Mouse (Mus musculus) mouse trophoblast stem cell (cell line): ENCODE measurements around the gene Ube2ql1.

ENCODE experiments used
- in situ Hi-C, 2 experiments: fragments of 300-500 bp; cut with MseI, MboI; formaldehyde crosslinking; loops; 2 replicates in 1 of 2; 3 replicates in 1 of 2; pipeline ENCODE4 v1.15.1; 2025

Gene Ube2ql1

GRCm38 (mm10) chr13:69739759-69740135, at the start of gene Ube2ql1:
Gene Ube2ql1 (minus strand): TSS chr13:69739889.
- in situ Hi-C loops = loop anchor here (10.0 kb wide), 2 partner anchors 245 to 255 kb away; no protein-coding TSS in a partner anchor

DNA sequence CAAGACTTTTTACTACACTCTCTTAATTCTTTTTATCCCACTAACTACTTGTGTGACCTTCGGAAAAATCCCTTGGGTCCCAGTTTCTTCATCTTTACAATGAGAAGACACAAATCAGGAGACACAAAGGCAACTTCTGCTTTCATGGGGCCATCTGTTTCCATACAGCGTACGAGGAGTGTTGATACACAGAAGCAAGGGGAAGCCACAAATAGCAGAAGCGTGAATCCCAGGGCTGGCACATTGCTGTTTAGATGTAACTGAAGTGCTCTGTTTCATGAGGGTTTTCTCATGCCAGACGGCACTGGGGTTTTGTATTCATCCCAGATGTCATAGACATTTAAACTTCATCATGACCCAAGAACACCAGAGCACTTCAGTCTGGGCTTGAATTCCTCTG, 49.0 kb upstream of the Ube2ql1 start:
- in situ Hi-C loops = no loop called here

DNA sequence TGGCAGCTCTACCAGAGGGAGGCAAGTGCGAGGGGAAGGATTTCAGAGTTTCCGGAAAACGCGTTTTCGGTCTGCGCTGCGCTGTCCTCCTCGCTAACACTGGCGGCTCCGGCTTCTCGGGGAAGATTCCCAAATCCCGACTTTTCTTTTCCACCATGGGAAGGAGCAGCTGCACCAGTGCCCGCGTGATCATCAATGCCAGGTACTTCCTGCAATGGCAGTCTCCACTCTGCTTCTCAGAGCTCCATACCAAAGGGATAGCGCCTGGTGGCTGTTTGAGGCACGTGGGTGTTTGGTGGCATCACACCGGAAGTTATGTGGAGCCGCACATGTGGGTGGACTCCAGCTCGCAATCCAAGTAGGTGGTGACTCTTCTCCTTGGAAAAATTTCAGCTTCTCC, 38.5 kb upstream of the Ube2ql1 start:
- in situ Hi-C loops = no loop called here

GRCm38 (mm10) chr13:69772358-69772757, 32.7 kb upstream of the Ube2ql1 start:
- in situ Hi-C loops = no loop called here

DNA sequence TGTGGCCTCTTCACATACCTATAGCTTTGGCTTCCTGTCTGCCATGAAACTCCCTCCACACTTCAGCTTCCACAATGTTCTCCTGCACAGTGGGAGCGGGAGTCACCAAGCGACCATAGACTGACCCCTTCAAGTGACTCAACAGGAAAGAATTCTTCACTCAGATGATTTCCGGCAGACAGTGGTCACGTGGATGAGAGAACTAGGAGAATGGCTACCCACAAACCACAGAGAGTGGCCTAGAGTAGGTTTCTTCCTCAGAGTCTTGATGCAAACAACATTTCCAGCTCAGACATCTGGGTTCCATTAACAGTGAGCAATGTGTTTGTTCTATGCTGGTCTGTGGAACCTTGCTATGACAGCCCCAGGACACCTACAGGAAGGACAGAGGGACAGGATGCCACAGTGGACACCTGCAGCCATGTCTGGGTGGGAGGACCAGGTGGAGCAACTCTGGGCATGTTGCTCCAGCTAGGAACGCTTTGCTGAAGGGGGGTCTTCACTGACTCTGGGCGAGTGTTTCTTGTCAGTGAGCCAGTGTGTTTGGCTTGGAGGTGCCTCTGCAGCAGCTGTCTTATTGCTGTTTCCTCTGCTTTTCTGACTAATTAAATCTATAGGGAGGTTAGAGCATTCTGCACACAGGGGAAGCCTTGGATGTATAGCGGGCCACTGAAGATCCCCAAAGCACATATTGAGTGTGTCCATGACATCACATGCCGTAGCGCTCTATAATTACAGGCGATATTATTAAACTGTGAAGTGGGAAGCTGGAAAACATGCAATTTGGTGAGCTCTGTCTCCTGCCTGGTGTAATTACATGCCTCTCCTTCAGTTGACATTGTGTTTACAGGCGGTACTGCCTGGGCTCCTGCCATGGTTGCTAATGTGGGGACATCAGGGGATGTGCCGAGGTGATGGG, 31.1 kb upstream of the Ube2ql1 start:
- in situ Hi-C loops = no loop called here

- in situ Hi-C loops = no loop called here
These were observed 28.5 kb upstream of the Ube2ql1 start for GRCm38 (mm10) chr13:69768152-69768551.

- in situ Hi-C loops = no loop called here
These were observed 25.0 kb upstream of the Ube2ql1 start for GRCm38 (mm10) chr13:69764646-69765045.

GRCm38 (mm10) chr13:69761393-69761792, 21.7 kb upstream of the Ube2ql1 start:
- in situ Hi-C loops = no loop called here

GRCm38 (mm10) chr13:69758979-69759378, 19.3 kb upstream of the Ube2ql1 start:
- in situ Hi-C loops = no loop called here

GRCm38 (mm10) chr13:69752875-69753274, 13.2 kb upstream of the Ube2ql1 start:
- in situ Hi-C loops = no loop called here

GRCm38 (mm10) chr13:69751510-69751909, 11.8 kb upstream of the Ube2ql1 start:
- in situ Hi-C loops = no loop called here

- in situ Hi-C loops = loop anchor here (10.0 kb wide), 2 partner anchors 236 to 246 kb away; no protein-coding TSS in a partner anchor
These were observed 9.1 kb upstream of the Ube2ql1 start for GRCm38 (mm10) chr13:69748756-69749155.

- in situ Hi-C loops = loop anchor here (10.0 kb wide), 2 partner anchors 244 to 254 kb away; no protein-coding TSS in a partner anchor
These were observed 919 bp upstream of the Ube2ql1 start for GRCm38 (mm10) chr13:69740331-69741285.

DNA sequence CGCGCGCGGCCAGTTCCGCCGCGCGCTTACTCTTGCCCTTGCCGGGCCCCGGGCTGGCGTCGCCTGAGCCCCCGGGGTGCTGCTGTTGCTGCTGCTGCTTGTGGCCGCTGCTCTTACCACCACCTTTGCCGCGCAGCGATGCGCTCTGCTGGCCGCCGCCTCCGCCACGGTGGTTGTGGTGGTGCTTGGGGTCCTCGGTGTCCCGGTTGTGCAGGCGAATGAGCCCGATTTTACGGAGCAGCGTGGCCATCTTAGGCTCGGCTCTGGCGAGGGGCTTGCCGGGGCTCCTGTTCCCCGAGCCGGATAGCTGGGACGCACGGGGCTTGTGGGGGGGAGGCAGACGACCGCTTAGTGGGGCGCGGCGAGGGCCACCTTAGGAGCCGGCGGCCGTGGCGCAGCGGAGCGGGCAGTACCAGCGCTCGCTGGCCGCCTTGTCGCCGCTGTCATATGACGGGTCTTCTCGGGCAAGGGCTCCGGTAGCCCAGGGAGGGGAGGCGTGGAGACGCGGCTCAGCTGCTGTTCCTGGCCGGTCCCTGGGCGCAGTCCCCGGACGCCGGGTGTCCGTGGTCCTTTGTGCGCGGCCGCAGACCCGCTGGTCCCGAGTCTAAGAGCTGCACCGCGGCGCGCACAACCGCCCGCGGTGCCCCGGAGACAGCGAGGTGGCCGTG, 464 bp downstream of the Ube2ql1 start:
- in situ Hi-C loops = no loop called here

DNA sequence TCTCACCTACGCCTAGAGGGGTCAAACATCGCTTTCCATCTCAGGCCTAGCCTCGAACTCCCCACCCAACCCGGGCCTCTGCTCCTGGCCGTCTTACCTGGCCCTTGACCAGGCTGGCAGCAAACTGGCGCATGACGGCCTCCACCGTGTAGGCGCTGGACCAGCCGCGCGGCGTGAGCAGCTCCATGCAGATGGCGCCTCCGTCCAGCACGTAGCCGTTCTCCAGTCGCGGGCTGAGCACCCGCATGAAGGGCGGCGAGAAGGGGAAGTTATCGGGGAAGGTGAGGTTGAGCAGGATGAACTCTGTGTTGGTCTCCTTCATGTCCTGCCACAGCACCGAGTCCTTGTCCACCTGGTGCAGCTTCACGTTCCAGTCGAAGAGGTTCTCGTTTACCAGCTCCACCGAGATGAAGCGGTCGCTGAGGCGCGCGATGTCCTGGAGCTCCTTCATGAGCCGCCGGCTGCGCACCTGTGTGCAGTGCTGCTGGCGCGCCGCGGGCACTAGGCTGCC, 1.2 kb downstream of the Ube2ql1 start:
- in situ Hi-C loops = no loop called here

- in situ Hi-C loops = no loop called here
These were observed 2.1 kb downstream of the Ube2ql1 start for GRCm38 (mm10) chr13:69737444-69738185.

DNA sequence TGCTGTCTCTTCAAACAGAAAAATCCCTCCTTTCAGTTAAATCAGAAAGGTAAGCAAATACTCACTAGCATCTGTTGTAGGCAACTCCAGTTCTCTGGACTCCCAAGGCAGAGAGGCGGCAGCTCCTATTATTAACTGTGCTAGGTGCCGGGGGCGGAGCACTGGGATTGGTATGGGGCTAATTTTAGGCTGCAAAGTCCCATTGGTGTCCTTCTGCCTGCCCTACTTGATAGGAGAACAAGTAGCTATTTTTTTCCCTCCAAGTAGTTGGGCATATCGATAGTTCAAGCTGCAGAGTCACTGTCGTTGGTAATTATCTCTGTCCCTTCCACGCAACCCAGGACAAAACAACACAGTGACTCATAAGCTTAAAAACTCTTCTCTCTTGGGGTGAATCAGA, 7.1 kb downstream of the Ube2ql1 start:
- in situ Hi-C loops = no loop called here

- in situ Hi-C loops = no loop called here
These were observed 14.3 kb downstream of the Ube2ql1 start for GRCm38 (mm10) chr13:69725376-69725775.

DNA sequence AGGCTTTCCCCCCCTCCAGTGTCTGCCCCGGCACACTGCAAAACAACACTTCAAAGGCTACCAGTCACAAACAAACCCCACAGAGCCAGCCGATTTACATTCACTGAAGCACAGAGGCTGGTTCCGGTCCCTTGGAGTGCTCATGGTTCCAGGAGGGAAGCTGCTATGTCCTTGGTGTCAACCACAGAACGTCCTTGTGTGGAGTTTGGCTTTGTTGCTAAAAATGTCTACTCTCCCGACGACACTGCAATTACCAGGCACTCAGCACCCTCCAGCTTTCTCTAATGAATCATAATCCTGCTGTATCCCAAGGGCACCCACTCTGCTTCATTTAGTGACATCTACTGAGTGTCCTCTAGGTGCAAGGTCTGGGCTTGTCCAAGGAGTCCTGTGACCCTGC, 18.5 kb downstream of the Ube2ql1 start:
- in situ Hi-C loops = no loop called here

DNA sequence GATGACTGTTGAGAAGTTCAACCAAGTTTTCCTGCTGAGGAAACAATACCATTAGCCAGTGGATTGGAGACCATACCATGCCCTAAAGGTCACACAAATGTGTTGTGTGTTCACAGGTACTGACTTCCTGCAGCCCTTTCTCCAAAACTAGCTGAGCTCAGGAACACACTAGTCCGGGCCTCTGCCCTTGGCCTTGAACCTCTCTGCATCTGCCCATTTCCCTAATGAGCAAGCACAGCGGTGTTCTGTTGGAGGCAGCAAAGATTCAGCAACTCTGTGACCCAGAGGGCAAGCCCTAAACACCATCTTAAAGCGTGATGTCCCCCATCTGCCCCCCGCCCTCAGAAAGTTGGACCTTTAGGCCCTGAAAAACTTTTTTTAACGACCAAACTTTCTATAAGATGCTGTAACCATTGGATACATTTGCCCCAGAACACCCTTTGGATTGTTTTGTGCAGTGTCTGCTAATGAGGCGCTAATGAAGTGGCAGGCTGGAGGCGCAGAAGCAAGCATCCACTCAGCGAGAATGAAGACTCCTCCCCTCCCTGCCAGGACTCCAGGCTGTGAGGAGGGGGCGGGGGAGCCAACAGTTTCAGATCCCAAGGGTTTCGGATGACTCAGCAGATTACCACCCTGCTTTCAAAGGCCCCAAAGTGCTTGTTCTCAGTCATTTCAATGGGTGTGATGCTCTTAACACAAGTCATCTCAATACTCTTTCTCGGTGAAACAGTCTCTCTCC, 21.7 kb downstream of the Ube2ql1 start:
- in situ Hi-C loops = no loop called here
